Mouse (Mus musculus): Measurements from ENCODE around the gene Kif3b.

DNA sequence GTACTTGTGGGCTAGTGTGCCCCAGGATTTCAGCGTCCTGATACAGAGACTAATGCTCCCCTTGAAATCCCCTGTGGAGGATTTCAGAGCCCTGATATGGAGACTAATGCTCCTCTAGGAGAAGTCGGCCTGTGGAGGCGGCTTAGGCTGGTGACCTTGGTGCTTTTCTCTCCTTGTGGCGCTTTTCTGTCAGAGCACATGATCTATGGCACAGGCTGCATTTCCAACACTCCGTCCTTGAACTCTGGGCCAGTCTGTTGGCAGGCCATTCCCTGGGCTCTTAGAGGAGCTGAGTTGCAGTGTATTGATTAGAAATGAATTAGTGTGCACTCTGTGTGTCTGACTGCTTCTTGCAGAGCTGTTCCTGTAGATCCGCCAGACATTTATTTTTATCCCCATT is 14.0 kb downstream of the Kif3b start:
- no peak for TF ChIP-seq CTCF (IDR thresholded peaks at IDR 0.05; ENCODE audit: low read depth)
- no peak for TF ChIP-seq EP300 (IDR thresholded peaks at IDR 0.05; ENCODE audit: low read depth)
